Mouse (Mus musculus): ENCODE measurements around the gene Zfp950. TPM values are rescaled to one million over a fixed set of nuclear protein-coding genes. Genes with fewer than 3 reads are reported as not detected.
A peak's percentile ranks its signal among the peaks of the same experiment; 100 is the strongest.

The Zfp950 gene
- total RNA-seq, 1 experiment: 11.1 TPM

GRCm38 (mm10) chr19:61085217-61085616 is 55.4 kb downstream of the Zfp950 start:
- no peaks in the 10 kb centered on the region for H3K36me3 ChIP-seq (ENCODE audit: control insufficient read depth, insufficient read depth, low read length, poor library complexity, severe bottlenecking)
- H3K9me3 ChIP-seq (ENCODE audit: control insufficient read depth, insufficient read depth, low read depth, low read length): no peaks in the 10 kb centered on the region
- H3K9ac ChIP-seq (ENCODE audit: insufficient read depth, low read depth, low read length, poor library complexity, severe bottlenecking): no peak overlapping the region
- DNase-seq (ENCODE audit: low read depth, low spot score): no peak
- TF ChIP-seq CHD2 (IDR thresholded peaks at IDR 0.05; ENCODE audit: low read depth, low read length): no peak
- no peak for TF ChIP-seq ZC3H11A (IDR thresholded peaks at IDR 0.05; ENCODE audit: borderline replicate concordance, low read depth, low read length)
- no peak for TF ChIP-seq HCFC1 (IDR thresholded peaks at IDR 0.05; ENCODE audit: borderline replicate concordance, insufficient read depth, low read length)
- no peak for TF ChIP-seq ZNF384 (IDR thresholded peaks at IDR 0.05; ENCODE audit: low read depth, low read length)
- no peak overlapping the region for H3K27ac ChIP-seq (ENCODE audit: insufficient read depth, low read depth, low read length, poor library complexity, severe bottlenecking)
- H3K4me3 ChIP-seq (ENCODE audit: insufficient read depth in 1 of 2, low read depth in 1 of 2, low read length in 2 of 2, poor library complexity in 1 of 2, severe bottlenecking in 1 of 2): no peak overlapping the region
- in situ Hi-C loops (cut with MboI; ENCODE audit: low sequenced_read_pairs in 2 of 2, unreplicated experiment in 2 of 2): loop anchor here in 1 of 2 experiments (10.0 kb wide), 1 partner anchor 200 kb away; the partner anchor contains the start of gene Grk5
- no peaks in the 10 kb centered on the region for H3K4me1 ChIP-seq (ENCODE audit: control insufficient read depth in 2 of 2, insufficient read depth in 2 of 2, low read length in 2 of 2, poor library complexity in 1 of 2)

- no peak overlapping the region for H3K4me3 ChIP-seq (ENCODE audit: insufficient read depth in 1 of 2, low read depth in 1 of 2, low read length in 2 of 2, poor library complexity in 1 of 2, severe bottlenecking in 1 of 2)
- H3K9ac ChIP-seq (ENCODE audit: insufficient read depth, low read depth, low read length, poor library complexity, severe bottlenecking): no peak overlapping the region
- no peak for TF ChIP-seq ZNF384 (IDR thresholded peaks at IDR 0.05; ENCODE audit: low read depth, low read length)
- peak; percentile 64 for TF ChIP-seq ZC3H11A (IDR thresholded peaks at IDR 0.05; ENCODE audit: borderline replicate concordance, low read depth, low read length)
- H3K9me3 ChIP-seq (ENCODE audit: control insufficient read depth, insufficient read depth, low read depth, low read length): no peaks in the 10 kb centered on the region
- peak; percentile 64 for DNase-seq (ENCODE audit: low read depth, low spot score)
- H3K4me1 ChIP-seq (ENCODE audit: control insufficient read depth in 2 of 2, insufficient read depth in 2 of 2, low read length in 2 of 2, poor library complexity in 1 of 2): no peaks in the 10 kb centered on the region
- in situ Hi-C loops (cut with MboI; ENCODE audit: low sequenced_read_pairs in 2 of 2, unreplicated experiment in 2 of 2): loop anchor here in 1 of 2 experiments (10.0 kb wide), 1 partner anchor 200 kb away; the partner anchor contains the start of gene Grk5
- no peaks in the 10 kb centered on the region for H3K36me3 ChIP-seq (ENCODE audit: control insufficient read depth, insufficient read depth, low read length, poor library complexity, severe bottlenecking)
- H3K27ac ChIP-seq (ENCODE audit: insufficient read depth, low read depth, low read length, poor library complexity, severe bottlenecking): no peak overlapping the region
Observed at GRCm38 (mm10) chr19:61084149-61084940, 56.3 kb downstream of the Zfp950 start.

- Histone ChIP-seq H3K4me1 (ENCODE audit: control insufficient read depth in 2 of 2, insufficient read depth in 2 of 2, low read length in 2 of 2, poor library complexity in 1 of 2) (no peaks in the 10 kb centered on the region), H3K9ac (ENCODE audit: insufficient read depth, low read depth, low read length, poor library complexity, severe bottlenecking) (no peak overlapping the region), H3K36me3 (ENCODE audit: control insufficient read depth, insufficient read depth, low read length, poor library complexity, severe bottlenecking) (no peaks in the 10 kb centered on the region), H3K4me3 (ENCODE audit: insufficient read depth in 1 of 2, low read depth in 1 of 2, low read length in 2 of 2, poor library complexity in 1 of 2, severe bottlenecking in 1 of 2) (no peak overlapping the region), H3K9me3 (ENCODE audit: control insufficient read depth, insufficient read depth, low read depth, low read length) (no peaks in the 10 kb centered on the region), H3K27ac (ENCODE audit: insufficient read depth, low read depth, low read length, poor library complexity, severe bottlenecking) (no peak overlapping the region)
- no peak for TF ChIP-seq HCFC1 (IDR thresholded peaks at IDR 0.05; ENCODE audit: borderline replicate concordance, insufficient read depth, low read length)
- no peak for TF ChIP-seq ZC3H11A (IDR thresholded peaks at IDR 0.05; ENCODE audit: borderline replicate concordance, low read depth, low read length)
- no peak for TF ChIP-seq CHD2 (IDR thresholded peaks at IDR 0.05; ENCODE audit: low read depth, low read length)
- no peak for TF ChIP-seq MAFK (IDR thresholded peaks at IDR 0.05; ENCODE audit: insufficient read depth, low read depth, low read length)
- no peak for DNase-seq (ENCODE audit: low read depth, low spot score)
- in situ Hi-C loops (cut with MboI; ENCODE audit: low sequenced_read_pairs in 2 of 2, unreplicated experiment in 2 of 2): loop anchor here in 1 of 2 experiments (10.0 kb wide), 1 partner anchor 198 kb away; the partner anchor contains the start of gene Grk5
Observed at GRCm38 (mm10) chr19:61083006-61083405, 57.6 kb downstream of the Zfp950 start.

GRCm38 (mm10) chr19:61080251-61080749 is 60.3 kb downstream of the Zfp950 start:
- DNase-seq (ENCODE audit: low read depth, low spot score): no peak
- Histone ChIP-seq H3K4me3 (ENCODE audit: insufficient read depth in 1 of 2, low read depth in 1 of 2, low read length in 2 of 2, poor library complexity in 1 of 2, severe bottlenecking in 1 of 2) (no peak overlapping the region), H3K9me3 (ENCODE audit: control insufficient read depth, insufficient read depth, low read depth, low read length) (no peaks in the 10 kb centered on the region), H3K36me3 (ENCODE audit: control insufficient read depth, insufficient read depth, low read length, poor library complexity, severe bottlenecking) (no peaks in the 10 kb centered on the region), H3K4me1 (ENCODE audit: control insufficient read depth in 2 of 2, insufficient read depth in 2 of 2, low read length in 2 of 2, poor library complexity in 1 of 2) (no peaks in the 10 kb centered on the region), H3K27ac (ENCODE audit: insufficient read depth, low read depth, low read length, poor library complexity, severe bottlenecking) (no peak overlapping the region), H3K9ac (ENCODE audit: insufficient read depth, low read depth, low read length, poor library complexity, severe bottlenecking) (no peak overlapping the region)
- in situ Hi-C loops (cut with MboI; ENCODE audit: low sequenced_read_pairs in 2 of 2, unreplicated experiment in 2 of 2): loop anchor here in 1 of 2 experiments (10.0 kb wide), 1 partner anchor 195 kb away; the partner anchor contains the start of gene Grk5
- TF ChIP-seq ZC3H11A (IDR thresholded peaks at IDR 0.05; ENCODE audit: borderline replicate concordance, low read depth, low read length) (no peak), HCFC1 (IDR thresholded peaks at IDR 0.05; ENCODE audit: borderline replicate concordance, insufficient read depth, low read length) (no peak), MAFK (IDR thresholded peaks at IDR 0.05; ENCODE audit: insufficient read depth, low read depth, low read length) (no peak), CHD2 (IDR thresholded peaks at IDR 0.05; ENCODE audit: low read depth, low read length) (no peak), ZNF384 (IDR thresholded peaks at IDR 0.05; ENCODE audit: low read depth, low read length) (no peak)

All from ES-E14 (cell line).